Mouse (Mus musculus): ENCODE measurements around the gene Cbln3. TPM values are rescaled to one million over a fixed set of nuclear protein-coding genes. Genes with fewer than 3 reads are reported as not detected.

Cbln3 gene
- total RNA-seq (2023): not detected in 4 replicates

DNA sequence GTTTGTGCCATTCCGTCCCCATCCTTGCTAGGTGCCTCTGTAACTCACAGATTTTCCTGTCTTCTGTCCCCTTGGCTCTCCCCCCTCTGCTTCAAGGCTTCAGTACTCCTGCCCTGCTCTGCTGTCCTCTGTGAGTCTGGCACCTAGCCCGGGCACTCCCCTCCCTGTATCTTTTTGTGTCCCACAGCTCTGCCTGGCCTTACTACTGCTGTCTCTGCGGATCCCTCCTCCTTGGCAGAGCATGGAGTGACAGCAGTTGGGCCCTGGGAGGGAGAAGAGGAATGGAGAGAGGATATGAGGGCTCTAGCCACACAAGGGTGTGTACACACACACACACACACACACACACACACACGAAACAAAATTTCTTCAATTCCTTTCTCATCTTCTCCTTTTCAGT lies at the start of gene Cbln3:
TSS of gene Cbln3 (minus strand) at position 227 of the 400 bp plus-strand sequence.

DNA sequence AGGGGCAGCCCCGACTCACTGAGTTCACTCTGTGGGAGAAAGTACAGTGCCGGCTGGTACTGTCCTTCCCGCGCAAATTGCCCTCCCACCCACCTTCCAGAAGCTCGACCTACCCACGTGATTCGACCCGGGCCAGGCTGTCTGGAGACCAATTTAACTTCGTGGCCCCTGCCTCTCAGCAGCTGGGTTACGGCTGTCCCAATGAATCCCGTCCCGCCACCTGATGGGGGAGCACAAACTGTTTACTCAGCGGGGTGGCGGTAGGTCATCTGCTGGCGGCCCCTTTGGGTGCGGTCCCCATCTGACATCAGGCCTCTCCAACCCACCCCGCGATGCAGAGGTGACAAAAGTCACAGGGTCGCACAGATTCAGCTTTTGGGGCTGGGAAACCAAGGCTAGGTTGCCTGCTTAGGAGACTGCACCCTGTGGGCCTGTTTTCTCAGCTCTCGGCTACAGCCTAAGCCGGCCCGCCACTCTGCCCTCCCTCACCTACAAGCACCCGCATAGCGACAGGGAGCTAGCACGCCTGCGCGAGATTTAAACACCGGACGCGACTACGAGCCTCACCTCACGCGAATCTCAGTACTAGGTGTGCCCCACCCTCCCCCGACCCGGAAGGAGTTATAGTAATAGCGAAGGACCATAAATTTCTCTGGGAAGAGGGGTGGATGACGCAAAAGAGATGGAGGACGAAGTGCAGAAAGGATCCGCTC lies 15.7 kb upstream of the Cbln3 start, which contains the start of gene Sdr39u1:
TSS of gene Sdr39u1 (minus strand) at position 593 of the 713 bp plus-strand sequence.

GRCm38 (mm10) chr14:55884713-55885113 lies 521 bp upstream of the Cbln3 start, which contains the start of gene Khnyn:
Gene Khnyn, plus strand, starts transcription at chr14:55884947.

GRCm38 (mm10) chr14:55853621-55854285 lies 30.4 kb downstream of the Cbln3 start, which contains the start of gene Nynrin:
Gene Nynrin, plus strand, starts transcription at chr14:55854010.

Other genes starting within 250 kb of the Cbln3 start
- 56.3 to 62.2 TPM (median 58.4 TPM) in 4 replicates for gene Ipo4, start 248.4 kb downstream of the Cbln3 start, total RNA-seq (2023)
- 3.3 to 4.7 TPM (median 4.4 TPM) in 3 of 4 replicates, not detected in the other for gene Gm49378, start 246.5 kb downstream of the Cbln3 start, total RNA-seq (2023)
- gene Tm9sf1, start 240.6 kb downstream of the Cbln3 start, total RNA-seq (2023): 38.2 to 51.1 TPM (median 44.8 TPM) in 4 replicates
- gene Tssk4, start 234.2 kb downstream of the Cbln3 start, total RNA-seq (2023): 2.3 to 2.6 TPM (median 2.5 TPM) in 4 replicates
- 42.5 to 45.6 TPM (median 42.9 TPM) in 4 replicates for gene Mdp1, start 223.9 kb downstream of the Cbln3 start, total RNA-seq (2023)
- 18.2 to 28.2 TPM (median 22.1 TPM) in 4 replicates for gene Gmpr2, start 212.5 kb downstream of the Cbln3 start, total RNA-seq (2023)
- gene Nedd8, start 212.3 kb downstream of the Cbln3 start, total RNA-seq (2023): 168 to 193 TPM (median 180 TPM) in 4 replicates
- 164 to 172 TPM (median 166 TPM) in 4 replicates for gene Tinf2, start 202.6 kb downstream of the Cbln3 start, total RNA-seq (2023)
- gene Tgm1, start 170.5 kb downstream of the Cbln3 start, total RNA-seq (2023): 1.2 to 2.3 TPM (median 1.8 TPM) in 4 replicates
- 78.7 to 86.9 TPM (median 83.5 TPM) in 4 replicates for gene Rabggta, start 162.1 kb downstream of the Cbln3 start, total RNA-seq (2023)
- 29.7 to 33.0 TPM (median 31.4 TPM) in 4 replicates for gene Dhrs1, start 138.7 kb downstream of the Cbln3 start, total RNA-seq (2023)
- gene Nop9, start 138.7 kb downstream of the Cbln3 start, total RNA-seq (2023): 29.6 to 35.0 TPM (median 33.4 TPM) in 4 replicates
- not detected in 4 replicates for gene Cideb, start 125.9 kb downstream of the Cbln3 start, total RNA-seq (2023)
- gene Ltb4r2, start 123.0 kb downstream of the Cbln3 start, total RNA-seq (2023): 0.19 to 0.83 TPM (median 0.33 TPM) in 4 replicates
- gene Ltb4r1, start 118.4 kb downstream of the Cbln3 start, total RNA-seq (2023): not detected in 4 replicates
- gene Adcy4, start 100.3 kb downstream of the Cbln3 start, total RNA-seq (2023): 0.53 to 1.6 TPM (median 0.60 TPM) in 3 of 4 replicates, not detected in the other
- 84.2 to 93.2 TPM (median 86.6 TPM) in 4 replicates for gene Ripk3, start 95.5 kb downstream of the Cbln3 start, total RNA-seq (2023)
- not detected in 4 replicates for gene Nfatc4, start 61.2 kb downstream of the Cbln3 start, total RNA-seq (2023)
- 0.06 TPM in 1 of 4 replicates, not detected in the others for gene Nynrin, start 30.4 kb downstream of the Cbln3 start, total RNA-seq (2023)
- 101 TPM in 4 replicates for gene Khnyn, start 555 bp upstream of the Cbln3 start, total RNA-seq (2023)
- gene Sdr39u1, start 15.9 kb upstream of the Cbln3 start, total RNA-seq (2023): 21.8 to 38.3 TPM (median 34.4 TPM) in 4 replicates
- gene Cma1, start 60.3 kb upstream of the Cbln3 start, total RNA-seq (2023): not detected in 4 replicates
- gene Cma2, start 66.6 kb upstream of the Cbln3 start, total RNA-seq (2023): not detected in 4 replicates
- gene Mcpt1, start 133.6 kb upstream of the Cbln3 start, total RNA-seq (2023): not detected in 4 replicates
- gene Mcpt9, start 146.1 kb upstream of the Cbln3 start, total RNA-seq (2023): not detected in 4 replicates
- not detected in 4 replicates for gene Mcpt2, start 157.6 kb upstream of the Cbln3 start, total RNA-seq (2023)
- gene Mcpt4, start 177.9 kb upstream of the Cbln3 start, total RNA-seq (2023): 0.73 TPM in 1 of 4 replicates, not detected in the others
- 1.0 TPM in 1 of 4 replicates, not detected in the others for gene Mcpt8, start 200.9 kb upstream of the Cbln3 start, total RNA-seq (2023)
- not detected in 4 replicates for gene Ctsg, start 218.2 kb upstream of the Cbln3 start, total RNA-seq (2023)
- not detected in 4 replicates for gene Gzme, start 236.2 kb upstream of the Cbln3 start, total RNA-seq (2023)
- not detected in 4 replicates for gene Gzmd, start 248.2 kb upstream of the Cbln3 start, total RNA-seq (2023)